Mouse (Mus musculus): ENCODE measurements around the gene Glyatl3.
A peak's percentile ranks its signal among the peaks of the same experiment; 100 is the strongest.

- 0 out of 2 replicates have a peak, but pooled peaks have one; percentile 5 for TF ChIP-seq CTCF (IDR thresholded peaks at IDR 0.05)
- peak; percentile 90 for TF ChIP-seq POLR2A (IDR thresholded peaks at IDR 0.05; ENCODE audit: insufficient read depth, low read depth, low read length)
- peak; percentile 91 for TF ChIP-seq EP300 (IDR thresholded peaks at IDR 0.05; ENCODE audit: insufficient read depth, low read depth, low read length)
Observed at GRCm38 (mm10) chr17:40934420-40935231, 20.5 kb upstream of the Glyatl3 start, which contains the start of the genes Mut and Cenpq.
